Mouse (Mus musculus): ENCODE results near the gene Dtd1.

DNA sequence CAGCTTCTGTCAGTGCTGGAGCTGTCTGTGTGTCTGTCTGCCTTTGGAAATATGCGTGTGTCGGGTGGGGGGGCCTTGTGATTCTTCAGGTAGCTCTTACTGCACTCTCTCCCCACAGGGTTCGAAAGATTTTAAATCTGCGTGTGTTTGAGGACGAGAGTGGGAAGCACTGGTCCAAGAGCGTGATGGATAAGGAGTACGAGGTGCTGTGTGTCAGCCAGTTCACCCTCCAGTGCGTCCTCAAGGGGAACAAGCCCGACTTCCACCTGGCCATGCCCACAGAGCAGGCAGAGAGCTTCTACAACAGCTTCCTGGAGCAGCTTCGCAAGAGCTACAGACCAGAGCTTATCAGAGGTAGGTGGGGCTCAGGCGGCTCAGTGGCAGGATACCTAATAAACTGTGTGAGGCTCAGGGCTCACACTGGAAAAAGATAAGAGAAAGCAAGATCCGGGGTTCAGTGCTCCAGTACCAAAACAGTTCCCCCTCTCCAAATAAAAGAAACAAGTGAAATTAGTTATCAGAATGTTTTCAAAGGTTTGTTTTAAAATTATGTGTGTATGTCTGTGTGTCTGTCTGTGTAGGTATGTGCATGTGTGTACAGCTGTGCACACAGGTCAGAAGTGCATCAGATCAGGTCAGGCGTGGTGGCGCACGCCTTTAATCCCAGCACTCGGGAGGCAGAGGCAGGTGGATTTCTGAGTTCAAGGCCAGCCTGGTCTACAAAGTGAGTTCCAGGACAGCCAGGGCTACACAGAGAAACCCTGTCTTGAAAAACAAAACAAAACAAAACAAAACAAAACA, 17.6 kb downstream of the Dtd1 start:
- TF ChIP-seq CTCF (conservative IDR thresholded peaks at IDR 0.05; ENCODE audit: insufficient read depth, insufficient read length, low read depth, low read length) (no peak), POLR2A (IDR thresholded peaks at IDR 0.05; ENCODE audit: low read depth, low read length) (no peak)

All from kidney, adult 2 months (tissue).